Mouse (Mus musculus): ENCODE data around the gene Slc12a7.

DNA sequence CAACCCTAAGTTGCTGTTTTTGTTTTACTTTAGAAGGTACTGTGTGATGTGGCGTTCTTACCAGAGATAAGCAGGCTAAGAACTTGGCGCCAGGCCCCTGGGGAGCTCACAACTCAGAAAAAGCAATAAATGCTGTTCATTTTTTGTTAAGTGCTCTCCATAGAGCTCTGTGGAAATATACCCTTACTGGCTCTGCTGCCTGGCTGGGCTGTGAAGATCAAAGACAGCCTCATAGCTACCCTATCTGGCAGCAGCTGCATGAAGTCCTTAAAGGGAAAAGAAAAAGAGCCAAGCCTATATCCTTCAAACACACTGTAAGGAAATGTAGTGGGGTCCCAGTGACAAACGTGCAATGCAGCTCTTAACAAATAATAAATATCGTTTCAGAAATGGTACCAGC is 102.9 kb downstream of the Slc12a7 start:
- TF ChIP-seq CTCF (IDR thresholded peaks at IDR 0.05; ENCODE audit: low read depth), result no peak
- TF ChIP-seq EP300 (IDR thresholded peaks at IDR 0.05; ENCODE audit: low read depth), result no peak
